Mouse (Mus musculus): Measurements from ENCODE around the gene Igsf3.

Igsf3 gene

DNA sequence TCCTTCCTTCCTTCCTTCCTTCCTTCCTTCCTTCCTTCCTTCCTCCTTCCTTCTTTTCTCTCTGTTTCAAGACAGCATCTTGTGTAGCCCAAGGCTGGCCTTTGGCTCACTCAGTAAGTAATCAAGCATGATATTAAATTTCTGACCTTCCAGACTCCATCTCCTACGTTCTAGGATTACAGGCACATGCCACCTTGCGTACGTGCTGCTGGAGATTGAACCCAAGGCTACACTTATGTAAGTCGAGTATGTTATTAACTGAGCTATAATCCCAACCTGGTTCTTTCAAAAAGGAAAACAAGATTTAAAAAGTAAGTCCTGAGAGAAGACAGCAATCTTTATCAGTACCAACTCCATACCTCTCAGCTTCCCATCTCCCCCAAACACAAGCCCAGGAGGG lies 124.7 kb downstream of the Igsf3 start:
- DNase-seq (ENCODE audit: low read depth), result no peak

DNA sequence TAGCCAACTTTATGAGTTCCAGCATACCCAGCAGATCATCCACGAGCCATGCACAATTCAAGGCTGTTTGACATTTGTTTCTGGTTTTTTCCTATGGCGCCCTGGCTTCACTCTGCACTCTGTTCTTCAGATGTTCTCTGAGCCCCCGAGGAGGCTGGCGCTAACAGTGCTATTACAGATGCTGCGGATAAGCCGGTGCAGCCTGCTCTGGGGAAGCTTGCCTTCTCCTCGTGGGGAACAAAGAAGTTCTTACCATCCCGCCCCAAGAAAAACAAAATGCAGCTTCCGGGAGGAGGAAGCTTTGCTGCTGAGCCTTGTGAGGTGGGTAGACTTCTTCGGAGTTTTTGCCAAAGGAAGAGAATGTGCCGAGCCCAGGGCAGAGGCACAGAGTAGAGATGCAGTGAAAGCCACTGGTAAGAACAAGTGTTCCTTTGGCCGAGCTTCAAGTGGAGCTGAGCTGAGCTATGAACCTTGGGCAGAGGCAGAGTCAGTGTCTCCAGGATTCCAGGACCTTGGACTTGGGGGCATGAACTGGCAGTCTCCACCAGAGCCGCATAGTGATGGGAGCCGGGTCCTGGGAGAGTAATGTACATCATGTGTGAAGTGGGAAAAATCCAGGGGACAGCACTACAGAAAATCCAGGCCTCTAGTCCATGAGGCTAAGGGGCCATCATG lies 125.3 kb downstream of the Igsf3 start:
- DNase-seq (ENCODE audit: low read depth), result no peak

DNA sequence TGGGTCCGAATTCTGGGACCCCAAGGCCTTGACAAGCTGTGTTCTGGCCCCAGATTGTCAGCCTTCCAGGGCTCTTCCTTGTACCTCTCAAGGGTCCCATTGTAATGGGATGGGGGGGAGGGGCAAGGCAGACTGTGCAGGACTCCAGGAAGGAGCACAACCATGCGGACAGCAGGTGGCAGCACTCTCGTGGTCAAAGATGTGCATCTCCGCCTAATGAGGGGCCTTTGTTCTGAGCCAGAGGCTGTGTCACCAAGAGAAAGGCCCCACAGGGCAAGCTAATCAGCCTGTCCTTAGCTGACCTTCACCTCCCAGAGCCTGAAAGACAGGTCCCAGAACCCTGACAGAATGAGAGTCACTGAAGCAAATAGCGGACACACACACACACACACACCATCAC lies 129.3 kb downstream of the Igsf3 start:
- DNase-seq (ENCODE audit: low read depth), result peak; percentile 51

DNA sequence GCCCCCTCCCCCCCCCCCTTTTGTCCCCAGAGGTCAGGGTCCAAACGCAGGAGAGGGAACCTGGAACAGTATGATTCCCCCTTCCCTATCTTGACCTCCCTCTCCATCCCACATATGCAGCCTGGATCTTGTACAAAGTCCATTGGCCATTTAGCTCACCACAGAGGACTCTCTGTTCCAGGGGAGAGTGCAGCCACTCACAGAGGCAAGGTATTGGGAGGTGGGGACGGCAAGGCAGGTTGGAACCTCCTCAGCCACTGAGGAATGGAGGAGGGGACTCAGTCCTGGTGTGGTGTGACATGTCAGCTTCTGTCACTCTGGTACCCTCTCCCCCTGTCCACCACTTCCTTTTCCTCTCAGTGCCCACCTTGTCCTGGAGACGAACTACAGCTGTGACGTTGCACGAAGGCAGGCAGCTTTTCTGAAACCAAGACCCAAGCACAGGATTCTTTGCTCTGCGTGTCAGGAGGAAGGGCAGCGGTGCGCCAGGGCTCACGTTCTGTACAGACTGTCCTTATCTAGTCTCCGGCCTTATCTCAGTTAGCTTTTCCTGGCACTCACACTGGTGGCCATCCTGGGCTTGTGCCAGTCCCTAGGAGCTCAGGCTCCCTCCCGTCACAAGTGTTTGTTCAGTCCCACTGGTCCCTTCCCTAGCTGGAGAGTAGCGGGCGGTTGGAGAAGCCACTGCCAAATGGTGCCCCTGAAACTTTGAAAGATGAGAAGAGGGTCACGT lies 130.3 kb downstream of the Igsf3 start:
- DNase-seq (ENCODE audit: low read depth), result no peak

DNA sequence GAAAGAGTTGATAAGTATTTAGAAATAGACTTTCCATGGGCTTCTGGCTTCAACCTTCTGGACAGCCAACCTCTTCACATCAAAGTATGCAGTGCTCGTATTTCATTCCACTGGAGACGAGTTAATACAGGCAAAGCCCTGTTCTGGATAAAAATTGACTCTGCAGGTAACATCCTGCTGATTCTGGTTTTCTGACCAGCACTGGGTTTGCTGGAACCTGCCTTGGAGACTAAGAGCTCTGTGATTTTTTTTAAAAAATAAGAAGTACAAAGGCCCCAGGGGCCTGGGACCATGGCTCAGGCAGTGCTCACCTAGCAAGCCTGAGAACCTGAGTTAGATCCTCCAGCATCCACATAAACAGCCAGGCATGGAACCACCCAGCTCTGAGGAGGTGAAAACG lies 130.9 kb downstream of the Igsf3 start:
- no peak for DNase-seq (ENCODE audit: low read depth)

DNA sequence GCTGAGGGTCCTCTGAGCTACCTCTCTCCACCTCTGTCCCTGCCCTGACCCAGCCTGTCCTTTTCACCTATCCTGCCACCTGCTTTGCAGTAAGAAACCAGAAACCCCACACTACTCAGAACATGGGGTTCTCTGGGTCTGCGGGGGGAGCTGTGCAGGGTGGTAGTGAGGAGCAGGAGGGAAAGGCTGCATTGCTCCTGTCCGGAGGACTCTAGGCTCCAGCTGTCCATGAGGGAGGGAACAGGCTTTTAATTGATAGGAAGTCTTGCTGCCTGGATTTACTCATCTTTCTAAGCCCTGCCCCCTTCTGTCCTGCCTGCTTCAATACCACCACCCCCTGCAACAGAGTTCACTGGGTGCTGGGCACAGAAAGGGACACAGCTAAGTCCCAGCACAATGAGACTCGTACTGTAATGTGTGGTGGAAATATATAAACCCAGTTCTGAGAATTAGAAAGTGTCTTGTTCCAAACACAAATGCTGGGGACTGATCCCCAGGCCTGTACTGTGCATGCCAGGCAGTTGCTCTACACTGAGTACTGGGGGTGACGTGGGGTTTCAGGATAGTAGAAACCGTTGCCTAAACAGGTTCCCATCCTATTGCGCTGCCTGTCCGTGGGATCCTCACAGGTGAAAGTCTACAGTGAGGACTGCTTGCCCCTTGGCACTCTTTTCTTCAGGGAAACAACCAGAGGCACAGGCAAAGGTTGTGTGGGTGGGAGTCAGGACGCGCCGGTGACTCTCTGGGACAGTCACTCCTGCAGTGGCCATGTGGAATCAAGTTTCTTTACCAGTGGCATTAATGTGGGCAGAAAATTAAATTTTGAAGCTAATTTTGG lies 133.0 kb downstream of the Igsf3 start:
- DNase-seq (ENCODE audit: low read depth), result no peak

DNA sequence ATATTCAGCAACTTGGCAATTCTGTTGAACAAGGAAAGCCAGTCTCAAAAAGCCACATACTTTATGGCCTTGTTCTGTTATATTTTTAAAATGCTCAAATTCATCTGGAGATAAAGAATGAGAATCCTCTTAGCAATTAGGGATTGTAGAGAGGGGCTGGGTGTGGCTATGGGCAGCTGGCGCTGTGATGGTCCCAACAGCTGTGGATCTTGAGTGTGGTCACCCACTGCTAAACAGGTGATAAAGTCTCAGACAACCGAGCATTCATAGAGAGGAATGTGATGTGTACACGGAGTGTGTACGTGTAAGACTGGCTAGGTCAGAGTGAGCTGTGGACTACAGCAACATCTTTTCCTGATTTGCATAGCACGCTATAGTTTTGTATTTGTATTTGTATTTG lies 133.7 kb downstream of the Igsf3 start:
- DNase-seq (ENCODE audit: low read depth), result no peak

Measured in fibroblast of lung, adult 2 months (primary cell).